Mouse (Mus musculus) heart, embryonic 10.5 days (tissue): ENCODE measurements around the gene Chrnb1. TPM values are rescaled to one million over a fixed set of nuclear protein-coding genes. Genes with fewer than 3 reads are reported as not detected.

Experiments used
- polyA plus RNA-seq: library from polyadenylated mRNA; unstranded; fragments of >200 nt; fragmentation: Nextera tagmentation; extraction: Ambion mirVana; gene quantifications from 2 replicates; pipeline ENCODE4 v1.2.1, GENCODE M21; 2016

Chrnb1 gene
- polyA plus RNA-seq, 1 experiment from 2014 or later = 3.9 TPM

Other genes starting within 250 kb of the Chrnb1 start
- 0.18 and 0.95 TPM in 2 replicates for gene Dnah2, start 246.8 kb downstream of the Chrnb1 start, polyA plus RNA-seq
- 61.0 and 89.9 TPM in 2 replicates for gene Efnb3, start 235.7 kb downstream of the Chrnb1 start, polyA plus RNA-seq
- gene Wrap53, start 215.7 kb downstream of the Chrnb1 start, polyA plus RNA-seq = 27.2 and 32.4 TPM in 2 replicates
- 104 and 161 TPM in 2 replicates for gene Trp53, start 215.6 kb downstream of the Chrnb1 start, polyA plus RNA-seq
- gene Atp1b2, start 190.0 kb downstream of the Chrnb1 start, polyA plus RNA-seq = 15.6 and 24.1 TPM in 2 replicates
- gene Shbg, start 178.0 kb downstream of the Chrnb1 start, polyA plus RNA-seq = 0.25 and 7.5 TPM in 2 replicates
- gene Sat2, start 173.9 kb downstream of the Chrnb1 start, polyA plus RNA-seq = 18.8 and 21.8 TPM in 2 replicates
- 31.5 and 44.7 TPM in 2 replicates for gene Fxr2, start 163.0 kb downstream of the Chrnb1 start, polyA plus RNA-seq
- gene Sox15, start 140.6 kb downstream of the Chrnb1 start, polyA plus RNA-seq = 0.15 TPM in 1 of 2 replicates, not detected in the other
- 62.1 and 63.7 TPM in 2 replicates for gene Mpdu1, start 133.3 kb downstream of the Chrnb1 start, polyA plus RNA-seq
- gene Cd68, start 129.8 kb downstream of the Chrnb1 start, polyA plus RNA-seq = 2.0 and 4.4 TPM in 2 replicates
- 481 and 586 TPM in 2 replicates for gene Eif4a1, start 123.5 kb downstream of the Chrnb1 start, polyA plus RNA-seq
- gene Senp3, start 113.9 kb downstream of the Chrnb1 start, polyA plus RNA-seq = 95.3 and 108 TPM in 2 replicates
- gene Tnfsf13, start 110.2 kb downstream of the Chrnb1 start, polyA plus RNA-seq = 0.25 TPM in 1 of 2 replicates, not detected in the other
- gene Tnfsf12, start 100.1 kb downstream of the Chrnb1 start, polyA plus RNA-seq = 3.0 and 4.7 TPM in 2 replicates
- gene Tnfsfm13, start 99.8 kb downstream of the Chrnb1 start, polyA plus RNA-seq = 1.8 and 2.2 TPM in 2 replicates
- 24.9 and 29.6 TPM in 2 replicates for gene Polr2a, start 37.3 kb downstream of the Chrnb1 start, polyA plus RNA-seq
- gene Slc35g3, start 34.0 kb downstream of the Chrnb1 start, polyA plus RNA-seq = 0.16 TPM in 1 of 2 replicates, not detected in the other
- gene Zbtb4, start 30.0 kb downstream of the Chrnb1 start, polyA plus RNA-seq = 1.7 and 2.4 TPM in 2 replicates
- 0.97 and 1.1 TPM in 2 replicates for gene Fgf11, start 5.9 kb upstream of the Chrnb1 start, polyA plus RNA-seq
- 1.5 and 1.8 TPM in 2 replicates for gene Tmem102, start 9.7 kb upstream of the Chrnb1 start, polyA plus RNA-seq
- gene Gm39566, start 19.4 kb upstream of the Chrnb1 start, polyA plus RNA-seq = not detected in 2 replicates
- 0.08 TPM in 1 of 2 replicates, not detected in the other for gene Spem2, start 22.5 kb upstream of the Chrnb1 start, polyA plus RNA-seq
- not detected in 2 replicates for gene Spem1, start 26.2 kb upstream of the Chrnb1 start, polyA plus RNA-seq
- gene Nlgn2, start 41.8 kb upstream of the Chrnb1 start, polyA plus RNA-seq = 1.3 and 3.7 TPM in 2 replicates
- 294 and 327 TPM in 2 replicates for gene Tmem256, start 42.6 kb upstream of the Chrnb1 start, polyA plus RNA-seq
- gene Plscr3, start 50.4 kb upstream of the Chrnb1 start, polyA plus RNA-seq = 72.7 and 74.5 TPM in 2 replicates
- 0.28 and 1.2 TPM in 2 replicates for gene Tnk1, start 62.8 kb upstream of the Chrnb1 start, polyA plus RNA-seq
- not detected in 2 replicates for gene Tmem95, start 82.1 kb upstream of the Chrnb1 start, polyA plus RNA-seq
- 5.0 and 6.2 TPM in 2 replicates for gene Kctd11, start 85.5 kb upstream of the Chrnb1 start, polyA plus RNA-seq
- 10.6 and 16.2 TPM in 2 replicates for gene Acap1, start 99.6 kb upstream of the Chrnb1 start, polyA plus RNA-seq
- 5.5 and 8.7 TPM in 2 replicates for gene 2810408A11Rik, start 105.0 kb upstream of the Chrnb1 start, polyA plus RNA-seq
- 8.3 and 12.7 TPM in 2 replicates for gene Neurl4, start 105.1 kb upstream of the Chrnb1 start, polyA plus RNA-seq
- 55.2 and 69.4 TPM in 2 replicates for gene Gps2, start 117.9 kb upstream of the Chrnb1 start, polyA plus RNA-seq
- 2,011 and 2,470 TPM in 2 replicates for gene Eif5a, start 126.0 kb upstream of the Chrnb1 start, polyA plus RNA-seq
- 1.8 and 2.1 TPM in 2 replicates for gene Ybx2, start 139.9 kb upstream of the Chrnb1 start, polyA plus RNA-seq
- 17.8 and 24.1 TPM in 2 replicates for gene Slc2a4, start 152.2 kb upstream of the Chrnb1 start, polyA plus RNA-seq
- gene Cldn7, start 168.8 kb upstream of the Chrnb1 start, polyA plus RNA-seq = 4.7 and 22.3 TPM in 2 replicates
- 20.5 and 23.8 TPM in 2 replicates for gene Ctdnep1, start 185.2 kb upstream of the Chrnb1 start, polyA plus RNA-seq
- gene Elp5, start 186.6 kb upstream of the Chrnb1 start, polyA plus RNA-seq = 135 and 147 TPM in 2 replicates
- 365 and 379 TPM in 2 replicates for gene Gabarap, start 195.2 kb upstream of the Chrnb1 start, polyA plus RNA-seq
- 51.8 and 73.3 TPM in 2 replicates for gene Phf23, start 199.8 kb upstream of the Chrnb1 start, polyA plus RNA-seq
- 29.5 and 40.3 TPM in 2 replicates for gene Dvl2, start 204.7 kb upstream of the Chrnb1 start, polyA plus RNA-seq
- 79.1 and 102 TPM in 2 replicates for gene Acadvl, start 219.5 kb upstream of the Chrnb1 start, polyA plus RNA-seq
- 5.7 and 9.3 TPM in 2 replicates for gene Dlg4, start 221.0 kb upstream of the Chrnb1 start, polyA plus RNA-seq